Mouse (Mus musculus): ENCODE data around the gene Amz2.

DNA sequence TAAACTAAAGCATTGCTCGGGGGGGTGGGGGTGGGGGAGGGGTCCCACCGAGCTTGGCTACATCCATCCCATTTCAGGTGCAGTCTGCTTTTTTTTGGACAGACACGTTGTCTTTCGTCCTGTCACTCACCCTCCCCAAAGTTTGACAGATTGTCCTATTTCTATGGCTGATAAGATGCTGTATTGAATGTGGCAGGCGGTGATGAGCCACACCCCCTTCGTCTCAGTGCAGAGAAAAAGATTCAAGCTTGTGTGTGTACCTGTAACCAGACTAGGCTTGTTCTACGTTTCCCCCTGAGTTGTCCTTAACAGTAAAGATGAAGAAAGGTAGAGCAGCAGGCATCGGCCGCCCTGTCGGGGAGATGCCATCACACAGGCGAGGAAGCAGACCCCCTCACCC lies 25.4 kb downstream of the Amz2 start:
- TF ChIP-seq CTCF (IDR thresholded peaks at IDR 0.05) (no peak), EP300 (IDR thresholded peaks at IDR 0.05; ENCODE audit: insufficient read depth, low read depth, low read length) (no peak)

Data from heart, adult 2 months (tissue).